Mouse (Mus musculus): Measurements from ENCODE around the gene Cwc25.

DNA sequence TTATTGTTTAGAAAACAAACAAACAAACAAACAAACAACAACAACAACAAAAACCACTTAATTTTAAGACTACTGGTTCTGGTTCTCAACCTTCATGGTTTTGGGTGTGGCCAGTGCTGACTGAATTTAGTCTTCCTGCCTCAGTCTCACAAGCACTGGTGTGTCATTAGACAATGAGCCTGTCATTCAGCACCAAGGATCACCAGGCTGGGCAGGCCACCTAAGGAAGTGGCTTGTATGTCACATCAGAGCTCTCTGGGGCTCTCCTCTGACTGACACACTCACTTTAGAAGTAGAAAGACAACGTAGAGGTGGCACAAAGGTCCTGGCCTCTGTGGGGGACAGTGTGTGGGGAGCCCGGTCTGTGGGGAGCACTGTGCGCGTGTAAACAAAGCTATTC is 47.3 kb downstream of the Cwc25 start:
- TF ChIP-seq CTCF (IDR thresholded peaks at IDR 0.05; ENCODE audit: borderline replicate concordance, extremely low read depth, insufficient read depth, insufficient read length) (no peak), POLR2A (IDR thresholded peaks at IDR 0.05; ENCODE audit: borderline replicate concordance, extremely low read depth, insufficient read depth, insufficient read length, poor library complexity, severe bottlenecking) (no peak)

Data from brain, embryonic 14.5 days (tissue).